Mouse (Mus musculus): Measurements from ENCODE around the gene Ypel2. TPM values are rescaled to one million over a fixed set of nuclear protein-coding genes. Genes with fewer than 3 reads are reported as not detected.
A peak's percentile ranks its signal among the peaks of the same experiment; 100 is the strongest.

The Ypel2 gene
- polyA plus RNA-seq, 1 experiment = not detected

GRCm38 (mm10) chr11:86938551-86938950 lies 55.0 kb downstream of the Ypel2 start:
- no peak for TF ChIP-seq POLR2A (IDR thresholded peaks at IDR 0.05; ENCODE audit: insufficient read depth, low read depth, low read length)
- no peak for TF ChIP-seq CTCF (IDR thresholded peaks at IDR 0.05; ENCODE audit: insufficient read depth, low read depth, low read length)
- peaks cover 14% of the 10 kb centered on the region for H3K4me1 ChIP-seq (ENCODE audit: control insufficient read depth, insufficient read depth, low read length)
- H3K4me3 ChIP-seq (ENCODE audit: insufficient read depth, low read depth, low read length) = no peak overlapping the region
- WGBS = 86% methylated on average over 3 of the region's 3 CpGs
- no peak overlapping the region for H3K27ac ChIP-seq (ENCODE audit: insufficient read depth, low read depth, low read length)

- 92% methylated on average over 4 of the region's 4 CpGs for WGBS
- TF ChIP-seq POLR2A (IDR thresholded peaks at IDR 0.05; ENCODE audit: insufficient read depth, low read depth, low read length) = no peak
- TF ChIP-seq CTCF (IDR thresholded peaks at IDR 0.05; ENCODE audit: insufficient read depth, low read depth, low read length) = no peak
Measured at GRCm38 (mm10) chr11:86938108-86938507, 55.4 kb downstream of the Ypel2 start.

GRCm38 (mm10) chr11:86936938-86937337 lies 56.6 kb downstream of the Ypel2 start:
- TF ChIP-seq CTCF (IDR thresholded peaks at IDR 0.05; ENCODE audit: insufficient read depth, low read depth, low read length) = no peak
- no peak for TF ChIP-seq POLR2A (IDR thresholded peaks at IDR 0.05; ENCODE audit: insufficient read depth, low read depth, low read length)
- H3K4me3 ChIP-seq (ENCODE audit: insufficient read depth, low read depth, low read length) = no peak overlapping the region
- 32% methylated on average over 9 of the region's 9 CpGs for WGBS
- peaks cover 14% of the 10 kb centered on the region for H3K4me1 ChIP-seq (ENCODE audit: control insufficient read depth, insufficient read depth, low read length)
- no peak overlapping the region; the same call in 1 of the 2 replicates for H3K27ac ChIP-seq (ENCODE audit: insufficient read depth, low read depth, low read length)

More at GRCm38 (mm10) chr11:86938108-86938507, 55.4 kb downstream of the Ypel2 start:
- Histone ChIP-seq H3K4me1 (ENCODE audit: control insufficient read depth, insufficient read depth, low read length) (peaks cover 14% of the 10 kb centered on the region), H3K27ac (ENCODE audit: insufficient read depth, low read depth, low read length) (no peak overlapping the region), H3K4me3 (ENCODE audit: insufficient read depth, low read depth, low read length) (no peak overlapping the region)

GRCm38 (mm10) chr11:86934895-86935294 lies 58.6 kb downstream of the Ypel2 start:
- WGBS = 80% methylated on average over 2 of the region's 2 CpGs
- TF ChIP-seq POLR2A (IDR thresholded peaks at IDR 0.05; ENCODE audit: insufficient read depth, low read depth, low read length) (no peak), CTCF (IDR thresholded peaks at IDR 0.05; ENCODE audit: insufficient read depth, low read depth, low read length) (no peak)
- peaks cover 20% of the 10 kb centered on the region for H3K4me1 ChIP-seq (ENCODE audit: control insufficient read depth, insufficient read depth, low read length)
- no peak overlapping the region for H3K27ac ChIP-seq (ENCODE audit: insufficient read depth, low read depth, low read length)
- H3K4me3 ChIP-seq (ENCODE audit: insufficient read depth, low read depth, low read length) = no peak overlapping the region

- no peak overlapping the region for H3K27ac ChIP-seq (ENCODE audit: insufficient read depth, low read depth, low read length)
- H3K4me1 ChIP-seq (ENCODE audit: control insufficient read depth, insufficient read depth, low read length) = peaks cover 13% of the 10 kb centered on the region
- TF ChIP-seq CTCF (IDR thresholded peaks at IDR 0.05; ENCODE audit: insufficient read depth, low read depth, low read length) (no peak), POLR2A (IDR thresholded peaks at IDR 0.05; ENCODE audit: insufficient read depth, low read depth, low read length) (no peak)
- no peak overlapping the region for H3K4me3 ChIP-seq (ENCODE audit: insufficient read depth, low read depth, low read length)
- WGBS = 93% methylated on average over 2 of the region's 2 CpGs
Measured at GRCm38 (mm10) chr11:86932201-86932600, 61.3 kb downstream of the Ypel2 start.

DNA sequence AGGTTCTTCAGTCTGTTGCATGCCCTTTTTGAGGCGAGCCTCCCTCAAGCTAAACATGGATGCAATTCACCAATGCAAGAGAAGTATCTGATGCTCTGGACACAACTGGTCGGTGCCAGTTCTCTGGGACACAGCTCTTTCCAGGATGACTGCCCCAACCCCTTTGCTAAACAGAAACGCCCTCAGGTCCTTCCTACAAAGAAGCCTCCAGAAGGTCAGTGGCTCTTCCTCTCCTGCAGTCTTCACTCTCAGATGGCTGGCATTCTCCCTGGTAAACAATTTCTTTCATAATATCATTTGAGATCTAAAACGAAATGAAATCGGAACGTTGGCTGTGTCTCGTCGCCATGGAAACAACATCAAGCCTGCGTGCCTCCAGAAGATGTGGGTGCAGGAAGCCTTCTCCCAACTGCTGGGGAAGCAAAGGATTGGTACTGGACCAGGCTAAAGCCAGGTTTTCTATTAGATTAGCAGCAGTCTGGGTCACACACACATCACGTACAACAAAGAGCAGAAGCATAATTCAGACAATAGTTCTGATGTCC lies 62.8 kb downstream of the Ypel2 start:
- peaks cover 10% of the 10 kb centered on the region for H3K4me1 ChIP-seq (ENCODE audit: control insufficient read depth, insufficient read depth, low read length)
- 38% methylated on average over 10 of the region's 10 CpGs for WGBS
- peak overlapping the region; percentile 12; the same call in 1 of the 2 replicates for H3K4me3 ChIP-seq (ENCODE audit: insufficient read depth, low read depth, low read length)
- peak overlapping the region; percentile 67 for H3K27ac ChIP-seq (ENCODE audit: insufficient read depth, low read depth, low read length)
- TF ChIP-seq POLR2A (IDR thresholded peaks at IDR 0.05; ENCODE audit: insufficient read depth, low read depth, low read length) (no peak), CTCF (IDR thresholded peaks at IDR 0.05; ENCODE audit: insufficient read depth, low read depth, low read length) (no peak)

DNA sequence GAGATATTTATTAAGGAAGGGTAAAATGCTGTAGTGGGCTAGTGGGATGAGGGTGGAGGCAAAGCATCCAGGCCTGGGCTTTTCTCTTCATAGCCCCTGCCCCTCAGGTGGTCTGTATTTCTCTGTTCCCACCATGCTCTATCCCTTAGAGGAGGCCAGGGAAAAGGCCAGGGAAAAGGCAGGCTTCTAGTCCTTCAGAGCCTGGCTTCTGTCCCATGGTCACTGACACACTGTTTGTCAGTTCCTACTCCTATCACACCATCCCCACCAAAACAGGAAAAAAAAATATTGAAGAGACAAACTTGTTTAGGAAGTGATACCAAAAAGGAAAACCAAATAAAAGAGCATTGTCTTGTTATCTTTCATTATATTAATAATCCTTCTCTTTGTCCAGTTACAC lies 63.5 kb downstream of the Ypel2 start:
- no peak overlapping the region for H3K27ac ChIP-seq (ENCODE audit: insufficient read depth, low read depth, low read length)
- peaks cover 9% of the 10 kb centered on the region for H3K4me1 ChIP-seq (ENCODE audit: control insufficient read depth, insufficient read depth, low read length)
- H3K4me3 ChIP-seq (ENCODE audit: insufficient read depth, low read depth, low read length) = no peak overlapping the region
- TF ChIP-seq POLR2A (IDR thresholded peaks at IDR 0.05; ENCODE audit: insufficient read depth, low read depth, low read length) (no peak), CTCF (IDR thresholded peaks at IDR 0.05; ENCODE audit: insufficient read depth, low read depth, low read length) (no peak)

DNA sequence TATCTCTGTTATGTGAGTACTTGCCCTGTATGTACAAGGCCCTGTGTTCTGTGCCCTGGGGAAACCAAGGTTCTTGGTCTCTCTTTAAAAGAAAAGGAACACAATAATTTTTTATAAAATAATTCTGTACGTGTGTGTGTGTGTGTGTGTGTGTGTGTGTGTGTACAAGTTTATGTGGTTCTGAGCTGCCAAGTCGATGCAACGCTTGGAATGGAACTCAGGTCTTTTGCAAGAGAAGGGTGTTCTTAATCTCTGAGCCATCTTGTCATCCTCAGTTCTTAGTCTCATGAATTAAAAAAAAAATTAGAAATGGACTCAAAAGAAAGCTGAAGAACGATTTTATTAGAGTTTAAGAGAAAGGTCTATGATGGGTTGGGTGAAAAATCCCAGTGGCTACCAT lies 64.0 kb downstream of the Ypel2 start:
- WGBS = 86% methylated on average over 4 of the region's 4 CpGs
- TF ChIP-seq CTCF (IDR thresholded peaks at IDR 0.05; ENCODE audit: insufficient read depth, low read depth, low read length) (no peak), POLR2A (IDR thresholded peaks at IDR 0.05; ENCODE audit: insufficient read depth, low read depth, low read length) (no peak)
- Histone ChIP-seq H3K4me1 (ENCODE audit: control insufficient read depth, insufficient read depth, low read length) (peaks cover 8% of the 10 kb centered on the region), H3K4me3 (ENCODE audit: insufficient read depth, low read depth, low read length) (no peak overlapping the region), H3K27ac (ENCODE audit: insufficient read depth, low read depth, low read length) (no peak overlapping the region)

GRCm38 (mm10) chr11:86925085-86925638 lies 68.3 kb downstream of the Ypel2 start:
- WGBS = 89% methylated on average over 9 of the region's 9 CpGs
- no peak overlapping the region for H3K4me3 ChIP-seq (ENCODE audit: insufficient read depth, low read depth, low read length)
- TF ChIP-seq CTCF (IDR thresholded peaks at IDR 0.05; ENCODE audit: insufficient read depth, low read depth, low read length) = no peak
- no peak for TF ChIP-seq POLR2A (IDR thresholded peaks at IDR 0.05; ENCODE audit: insufficient read depth, low read depth, low read length)

More at GRCm38 (mm10) chr11:86925085-86925638, 68.3 kb downstream of the Ypel2 start:
- peaks cover 12% of the 10 kb centered on the region for H3K4me1 ChIP-seq (ENCODE audit: control insufficient read depth, insufficient read depth, low read length)
- no peak overlapping the region for H3K27ac ChIP-seq (ENCODE audit: insufficient read depth, low read depth, low read length)

Data from olfactory bulb, adult 2 months (tissue).